Mouse (Mus musculus) midbrain, embryonic 11.5 days (tissue): ENCODE measurements around the gene Tmem17. TPM values are rescaled to one million over a fixed set of nuclear protein-coding genes. Genes with fewer than 3 reads are reported as not detected.

Source experiments
- ATAC-seq: fragments of 200-750 bp; cut with Nextera tagmentation; 2 replicates; pipeline ENCODE4 v1.8.0; 2017; ENCODE audit warnings: moderate TSS enrichment, moderate library complexity; ENCODE audit not compliant: low FRiP score
- DNase-seq: peaks from one replicate; pipeline ENCODE4 v3.0.0; 2015; ENCODE audit warnings: low spot score; ENCODE audit errors: missing footprints
- H3K27ac ChIP-seq: fragments of 300-500 bp; sonication (generic); 2 replicates; pipeline ENCODE4 v1.5.1; 2014; ENCODE audit warnings: low read depth, low read length
- H3K27me3 ChIP-seq: fragments of 300-500 bp; sonication (generic); 2 replicates; pipeline ENCODE4 v1.6.1; 2014; ENCODE audit warnings: mild to moderate bottlenecking, low read length, moderate library complexity, mixed read lengths; ENCODE audit not compliant: control insufficient read depth, insufficient read depth
- H3K36me3 ChIP-seq: fragments of 300-500 bp; sonication (generic); 2 replicates; pipeline ENCODE4 v1.6.1; 2014; ENCODE audit warnings: mild to moderate bottlenecking, low read length, moderate library complexity, mixed read lengths; ENCODE audit not compliant: control insufficient read depth, insufficient read depth
- H3K4me1 ChIP-seq: fragments of 300-500 bp; sonication (generic); 2 replicates; pipeline ENCODE4 v1.6.1; 2014; ENCODE audit warnings: low read length; ENCODE audit not compliant: control insufficient read depth, insufficient read depth
- H3K4me2 ChIP-seq: fragments of 300-500 bp; sonication (generic); 2 replicates; pipeline ENCODE4 v1.6.1; 2014; ENCODE audit warnings: mild to moderate bottlenecking, moderate library complexity
- H3K4me3 ChIP-seq: fragments of 300-500 bp; sonication (generic); 2 replicates; pipeline ENCODE4 v1.5.1; 2014; ENCODE audit warnings: low read depth, low read length
- H3K9ac ChIP-seq: fragments of 300-500 bp; sonication (generic); 2 replicates; pipeline ENCODE4 v1.6.1; 2014; ENCODE audit warnings: low read length
- H3K9me3 ChIP-seq: fragments of 300-500 bp; sonication (generic); 2 replicates; pipeline ENCODE4 v1.6.1; 2016; ENCODE audit warnings: low read length; ENCODE audit not compliant: control insufficient read depth
- WGBS: fragments of 180-500 bp; shearing (Covaris S2); extraction: QIAGEN DNeasy Blood & Tissue Kit; methylation state at CpG from one replicate; pipeline ENCODE4 v1.1.7; 2014; 5-methylcytosine and 5-hydroxymethylcytosine counted together
- polyA plus RNA-seq: library from polyadenylated mRNA; unstranded; fragments of >200 nt; fragmentation: Nextera tagmentation; extraction: Ambion mirVana; gene quantifications from 2 replicates; pipeline ENCODE4 v1.2.1, GENCODE M21; 2014

The Tmem17 gene
- polyA plus RNA-seq, 1 experiment from 2014 or later, result 15.8 TPM

DNA sequence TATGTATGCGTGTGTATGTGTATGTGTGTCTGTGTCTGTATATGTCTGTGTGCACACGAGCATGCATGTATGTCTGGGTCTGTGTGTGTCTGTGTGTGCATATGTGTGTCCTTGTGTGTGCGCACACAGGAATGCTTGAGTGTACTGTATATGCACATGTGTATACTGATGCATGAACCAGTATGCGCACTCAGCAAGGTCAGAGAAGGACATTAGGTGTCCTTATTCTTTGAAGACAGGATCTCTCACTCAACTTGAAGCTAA, 49.4 kb downstream of the Tmem17 start:
- H3K36me3 ChIP-seq, result no peaks in the 10 kb centered on the region
- no peak overlapping the region for H3K4me2 ChIP-seq
- ATAC-seq (peak; percentile 30; the same call in 1 of the 2 replicates), DNase-seq (no peak)
- no peak overlapping the region for H3K4me3 ChIP-seq
- peak overlapping the region; percentile 54; the same call in 1 of the 2 replicates for H3K27ac ChIP-seq
- no peaks in the 10 kb centered on the region for H3K27me3 ChIP-seq
- WGBS, result 94% methylated on average over 4 of the region's 4 CpGs
- peaks cover 9% of the 10 kb centered on the region for H3K4me1 ChIP-seq
- H3K9me3 ChIP-seq, result no peaks in the 10 kb centered on the region
- no peak overlapping the region for H3K9ac ChIP-seq

DNA sequence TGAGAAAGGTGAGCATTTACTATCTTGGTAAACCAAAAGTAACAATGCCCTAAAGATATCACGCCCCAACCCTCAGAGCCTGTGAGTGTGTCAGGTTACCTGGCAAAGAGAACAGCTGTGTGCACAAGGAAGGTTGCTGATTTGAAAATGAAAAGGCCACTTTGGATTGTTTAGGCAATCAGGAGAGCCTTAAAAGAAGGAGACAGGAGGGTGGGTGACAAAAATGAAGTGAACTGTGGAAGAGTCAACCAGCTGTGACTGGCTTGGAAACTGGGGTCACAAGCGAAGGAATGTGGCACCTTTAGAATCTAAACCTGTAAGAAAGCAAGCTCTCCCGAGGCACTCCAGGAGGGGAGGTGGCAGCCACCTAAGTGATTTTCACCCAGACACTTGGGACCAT, 51.8 kb downstream of the Tmem17 start:
- peak; percentile 31 for DNase-seq
- H3K4me3 ChIP-seq, result no peak overlapping the region
- no peaks in the 10 kb centered on the region for H3K9me3 ChIP-seq
- H3K9ac ChIP-seq, result no peak overlapping the region
- peaks cover 9% of the 10 kb centered on the region for H3K4me1 ChIP-seq
- no peaks in the 10 kb centered on the region for H3K36me3 ChIP-seq
- no peak overlapping the region for H3K4me2 ChIP-seq
- H3K27ac ChIP-seq, result no peak overlapping the region
- 68% methylated on average over 3 of the region's 3 CpGs for whole genome bisulfite sequencing
- no peaks in the 10 kb centered on the region for H3K27me3 ChIP-seq
- no peak for ATAC-seq

DNA sequence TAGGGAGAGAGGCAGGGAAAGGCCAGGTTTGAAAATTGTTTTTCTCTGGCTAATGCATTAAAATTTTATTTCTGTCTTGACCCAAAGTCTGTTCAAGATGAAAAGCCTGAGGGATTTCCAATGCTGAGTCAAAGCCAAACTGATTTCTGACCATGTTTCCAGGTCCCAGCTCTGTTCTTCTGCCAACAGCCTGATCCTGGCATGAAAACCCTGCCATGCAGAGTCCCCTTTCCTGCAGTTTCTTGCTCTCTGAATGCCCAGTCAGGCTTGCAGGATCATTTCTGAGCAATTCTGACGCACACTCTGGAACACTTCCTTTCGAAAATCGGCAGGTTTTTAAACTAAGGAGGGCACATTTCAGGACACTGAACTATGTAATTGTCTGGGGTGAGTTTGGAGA, 52.8 kb downstream of the Tmem17 start:
- Histone ChIP-seq H3K27me3 (no peaks in the 10 kb centered on the region), H3K36me3 (no peaks in the 10 kb centered on the region), H3K9ac (no peak overlapping the region), H3K27ac (no peak overlapping the region), H3K4me3 (no peak overlapping the region), H3K9me3 (no peaks in the 10 kb centered on the region), H3K4me1 (peaks cover 9% of the 10 kb centered on the region), H3K4me2 (no peak overlapping the region)
- WGBS, result 89% methylated on average over 3 of the region's 3 CpGs
- DNase-seq (peak; percentile 66), ATAC-seq (no peak)

Other genes starting within 250 kb of the Tmem17 start
- 16.7 and 17.1 TPM in 2 replicates for gene Ehbp1, start 169.8 kb upstream of the Tmem17 start, polyA plus RNA-seq